Mouse (Mus musculus) heart, embryonic 10.5 days (tissue): Measurements from ENCODE around the gene Mrpl49. TPM values are rescaled to one million over a fixed set of nuclear protein-coding genes. Genes with fewer than 3 reads are reported as not detected.

ENCODE experiments used
- DNase-seq: peaks from one replicate; pipeline ENCODE4 v3.0.0-alpha.2; 2017; ENCODE audit warnings: low spot score
- H3K27ac ChIP-seq: fragments of 300-500 bp; sonication (generic); 2 replicates; pipeline ENCODE4 v1.5.1; 2016; ENCODE audit warnings: mild to moderate bottlenecking
- H3K27me3 ChIP-seq: fragments of 300-500 bp; sonication (generic); 2 replicates; pipeline ENCODE4 v1.6.1; 2016; ENCODE audit warnings: mild to moderate bottlenecking; ENCODE audit not compliant: poor library complexity, insufficient read depth, severe bottlenecking
- H3K36me3 ChIP-seq: fragments of 300-500 bp; sonication (generic); 2 replicates; pipeline ENCODE4 v1.6.1; 2016; ENCODE audit warnings: mild to moderate bottlenecking, moderate library complexity
- H3K4me1 ChIP-seq: fragments of 300-500 bp; sonication (generic); 2 replicates; pipeline ENCODE4 v1.6.1; 2016; ENCODE audit warnings: mild to moderate bottlenecking
- H3K4me3 ChIP-seq: fragments of 300-500 bp; sonication (generic); 2 replicates; pipeline ENCODE4 v1.5.1; 2016; ENCODE audit warnings: mild to moderate bottlenecking, moderate library complexity
- H3K9me3 ChIP-seq: fragments of 300-500 bp; sonication (generic); 2 replicates; pipeline ENCODE4 v1.6.1; 2016; ENCODE audit warnings: mild to moderate bottlenecking, moderate library complexity
- WGBS: fragments of 180-500 bp; shearing (Covaris S2); methylation state at CpG from one replicate; pipeline ENCODE4 v1.1.7; 2016; 5-methylcytosine and 5-hydroxymethylcytosine counted together
- polyA plus RNA-seq: library from polyadenylated mRNA; unstranded; fragments of >200 nt; fragmentation: Nextera tagmentation; extraction: Ambion mirVana; gene quantifications from 2 replicates; pipeline ENCODE4 v1.2.1, GENCODE M21; 2016

The Mrpl49 gene
- polyA plus RNA-seq, 1 experiment from 2014 or later: 85.0 TPM

- H3K36me3 ChIP-seq: no peaks in the 10 kb centered on the region
- no peaks in the 10 kb centered on the region for H3K27me3 ChIP-seq
- no peak for DNase-seq
- WGBS: 81% methylated on average over 9 of the region's 9 CpGs
- no peak overlapping the region for H3K27ac ChIP-seq
- no peaks in the 10 kb centered on the region for H3K9me3 ChIP-seq
- peaks cover 6% of the 10 kb centered on the region for H3K4me1 ChIP-seq
- H3K4me3 ChIP-seq: no peak overlapping the region
These were observed 15.3 kb downstream of the Mrpl49 start for GRCm38 (mm10) chr19:6042293-6042692.

- Histone ChIP-seq H3K27me3 (no peaks in the 10 kb centered on the region), H3K27ac (no peak overlapping the region), H3K9me3 (no peaks in the 10 kb centered on the region), H3K4me3 (no peak overlapping the region), H3K4me1 (peaks cover under 1% of the 10 kb centered on the region; the same call in 1 of the 2 replicates), H3K36me3 (no peaks in the 10 kb centered on the region)
- no peak for DNase-seq
These were observed 17.6 kb downstream of the Mrpl49 start for GRCm38 (mm10) chr19:6040002-6040401.

GRCm38 (mm10) chr19:6038326-6038725 is 19.3 kb downstream of the Mrpl49 start:
- WGBS: 79% methylated on average over 7 of the region's 7 CpGs
- no peaks in the 10 kb centered on the region for H3K4me1 ChIP-seq
- H3K9me3 ChIP-seq: no peaks in the 10 kb centered on the region
- H3K4me3 ChIP-seq: no peak overlapping the region
- no peak for DNase-seq
- no peaks in the 10 kb centered on the region for H3K36me3 ChIP-seq
- no peak overlapping the region for H3K27ac ChIP-seq
- H3K27me3 ChIP-seq: no peaks in the 10 kb centered on the region

GRCm38 (mm10) chr19:6037695-6038094 is 19.9 kb downstream of the Mrpl49 start:
- H3K4me3 ChIP-seq: no peak overlapping the region
- no peaks in the 10 kb centered on the region for H3K9me3 ChIP-seq
- DNase-seq: no peak
- H3K27me3 ChIP-seq: no peaks in the 10 kb centered on the region
- H3K27ac ChIP-seq: no peak overlapping the region
- no peaks in the 10 kb centered on the region for H3K36me3 ChIP-seq
- H3K4me1 ChIP-seq: no peaks in the 10 kb centered on the region

GRCm38 (mm10) chr19:6035966-6036585 is 21.5 kb downstream of the Mrpl49 start:
- WGBS: 71% methylated on average over 9 of the region's 9 CpGs
- H3K36me3 ChIP-seq: no peaks in the 10 kb centered on the region
- DNase-seq: no peak
- no peaks in the 10 kb centered on the region for H3K9me3 ChIP-seq
- H3K27ac ChIP-seq: no peak overlapping the region
- H3K4me1 ChIP-seq: no peaks in the 10 kb centered on the region
- no peaks in the 10 kb centered on the region for H3K27me3 ChIP-seq
- H3K4me3 ChIP-seq: no peak overlapping the region

GRCm38 (mm10) chr19:6030520-6031280 is 26.9 kb downstream of the Mrpl49 start:
- no peaks in the 10 kb centered on the region for H3K4me1 ChIP-seq
- no peaks in the 10 kb centered on the region for H3K36me3 ChIP-seq
- no peaks in the 10 kb centered on the region for H3K9me3 ChIP-seq
- WGBS: 70% methylated on average over 14 of the region's 14 CpGs
- H3K27me3 ChIP-seq: no peaks in the 10 kb centered on the region
- H3K4me3 ChIP-seq: no peak overlapping the region
- no peak for DNase-seq
- no peak overlapping the region for H3K27ac ChIP-seq

- no peaks in the 10 kb centered on the region for H3K9me3 ChIP-seq
- H3K4me1 ChIP-seq: no peaks in the 10 kb centered on the region
- H3K36me3 ChIP-seq: no peaks in the 10 kb centered on the region
- no peak for DNase-seq
- no peak overlapping the region for H3K4me3 ChIP-seq
- H3K27ac ChIP-seq: no peak overlapping the region
- 0 out of 2 replicates have a peak, but pooled peaks cover under 1% of the 10 kb centered on the region for H3K27me3 ChIP-seq
- 65% methylated on average over 9 of the region's 9 CpGs for WGBS
These were observed 28.2 kb downstream of the Mrpl49 start for GRCm38 (mm10) chr19:6029426-6029825.

GRCm38 (mm10) chr19:6028991-6029390 is 28.6 kb downstream of the Mrpl49 start:
- WGBS: 83% methylated on average over 6 of the region's 6 CpGs

GRCm38 (mm10) chr19:6023930-6024329 is 33.7 kb downstream of the Mrpl49 start:
- peaks cover 5% of the 10 kb centered on the region for H3K4me1 ChIP-seq
- DNase-seq: no peak
- peaks cover 7% of the 10 kb centered on the region; the same call in 1 of the 2 replicates for H3K27me3 ChIP-seq
- H3K9me3 ChIP-seq: no peaks in the 10 kb centered on the region
- no peak overlapping the region for H3K4me3 ChIP-seq
- 75% methylated on average over 7 of the region's 7 CpGs for WGBS
- H3K27ac ChIP-seq: no peak overlapping the region
- no peaks in the 10 kb centered on the region for H3K36me3 ChIP-seq

More at GRCm38 (mm10) chr19:6028991-6029390, 28.6 kb downstream of the Mrpl49 start:
- no peak for DNase-seq
- no peaks in the 10 kb centered on the region for H3K9me3 ChIP-seq
- H3K27me3 ChIP-seq: peaks cover 5% of the 10 kb centered on the region; the same call in 1 of the 2 replicates
- H3K4me3 ChIP-seq: no peak overlapping the region
- H3K4me1 ChIP-seq: no peaks in the 10 kb centered on the region; the same call in 1 of the 2 replicates
- H3K36me3 ChIP-seq: no peaks in the 10 kb centered on the region
- no peak overlapping the region for H3K27ac ChIP-seq

- Histone ChIP-seq H3K27me3 (peaks cover 7% of the 10 kb centered on the region; the same call in 1 of the 2 replicates), H3K4me1 (peaks cover 5% of the 10 kb centered on the region), H3K9me3 (no peaks in the 10 kb centered on the region), H3K27ac (no peak overlapping the region), H3K4me3 (no peak overlapping the region), H3K36me3 (no peaks in the 10 kb centered on the region)
- 48% methylated on average over 8 of the region's 8 CpGs for WGBS
- DNase-seq: no peak
These were observed 34.5 kb downstream of the Mrpl49 start for GRCm38 (mm10) chr19:6023059-6023458.

- no peak for DNase-seq
- 42% methylated on average over 3 of the region's 3 CpGs for WGBS
- Histone ChIP-seq H3K27me3 (peaks cover 27% of the 10 kb centered on the region), H3K9me3 (no peaks in the 10 kb centered on the region), H3K36me3 (no peaks in the 10 kb centered on the region), H3K4me3 (no peak overlapping the region), H3K4me1 (peaks cover 19% of the 10 kb centered on the region), H3K27ac (no peak overlapping the region)
These were observed 37.3 kb downstream of the Mrpl49 start for GRCm38 (mm10) chr19:6020276-6020675.

GRCm38 (mm10) chr19:6018142-6019089 is 39.2 kb downstream of the Mrpl49 start:
- no peak overlapping the region for H3K27ac ChIP-seq
- no peaks in the 10 kb centered on the region for H3K9me3 ChIP-seq
- no peak overlapping the region for H3K4me3 ChIP-seq
- H3K36me3 ChIP-seq: no peaks in the 10 kb centered on the region
- WGBS: 30% methylated on average over 15 of the region's 15 CpGs
- peak; percentile 92 for DNase-seq
- H3K4me1 ChIP-seq: peaks cover 27% of the 10 kb centered on the region
- H3K27me3 ChIP-seq: peaks cover 31% of the 10 kb centered on the region
